Mouse (Mus musculus): ENCODE measurements at regions not wholly inside any gene's neighbourhood (a gene's known extent, or its start where the extent isn't known, plus 50 kb on each side); places are given as distances from the start of the nearest gene placed in this dataset.

GRCm38 (mm10) chr17:63786444-63786843 lies 76.4 kb upstream of the Fer start:
- H3K9ac ChIP-seq (replicated peaks) = no peak overlapping the region
- no peaks in the 10 kb centered on the region for H3K27me3 ChIP-seq (ENCODE audit: control insufficient read depth, insufficient read depth, low read length)
- TF ChIP-seq EP300 (IDR thresholded peaks at IDR 0.05; ENCODE audit: low read depth) (no peak), CTCF (IDR thresholded peaks at IDR 0.05; ENCODE audit: low read depth) (peak; percentile 32)
- H3K4me3 ChIP-seq (ENCODE audit: insufficient read depth in 1 of 2, low read depth in 2 of 2, low read length in 2 of 2) = no peak overlapping the region
- H3K4me2 ChIP-seq (ENCODE audit: low read depth) = no peak overlapping the region
- H3K27ac ChIP-seq = no peak overlapping the region
- ATAC-seq (ENCODE audit: insufficient read depth) (no peak), DNase-seq (ENCODE audit: low read depth in 3 of 3, low spot score in 3 of 3) (no peak)
- no peaks in the 10 kb centered on the region for H3K36me3 ChIP-seq (replicated peaks; ENCODE audit: control insufficient read depth, insufficient read depth, low read depth)
- WGBS (ENCODE audit: insufficient replicate concordance) = 63% methylated on average over 11 of the region's 11 CpGs
- no peaks in the 10 kb centered on the region for H3K9me3 ChIP-seq (ENCODE audit: control insufficient read depth, low read length)
- H3K4me1 ChIP-seq (replicated peaks; ENCODE audit: control insufficient read depth in 2 of 2, insufficient read depth in 2 of 2, low read length in 1 of 2) = no peaks in the 10 kb centered on the region

DNA sequence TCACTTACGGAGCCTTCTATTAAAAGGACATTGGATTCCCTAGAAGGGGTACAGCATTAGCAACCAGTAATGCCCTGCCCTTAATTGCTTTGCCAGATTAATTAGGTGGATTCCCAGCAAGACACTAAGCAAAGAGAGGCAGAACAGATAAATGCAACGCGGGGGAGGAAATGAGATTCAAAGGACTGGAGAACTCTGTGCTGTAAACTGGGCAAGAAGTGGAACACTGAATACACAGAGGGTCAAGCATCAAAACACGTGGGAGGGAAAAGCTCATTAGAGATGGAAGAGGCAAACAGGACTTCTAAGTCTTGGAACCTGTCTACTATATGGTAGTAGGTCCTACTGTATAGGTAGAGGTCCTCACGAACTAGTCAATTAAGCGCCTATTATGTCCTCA lies 68.5 kb upstream of the Fer start:
- ATAC-seq (ENCODE audit: insufficient read depth) = no peak
- no peak overlapping the region for H3K4me3 ChIP-seq (ENCODE audit: insufficient read depth in 1 of 2, low read depth in 2 of 2, low read length in 2 of 2)
- 58% methylated on average over 6 of the region's 6 CpGs for WGBS (ENCODE audit: insufficient replicate concordance)
- DNase-seq (ENCODE audit: low read depth in 3 of 3, low spot score in 3 of 3) = no peak
- H3K4me1 ChIP-seq (replicated peaks; ENCODE audit: control insufficient read depth in 2 of 2, insufficient read depth in 2 of 2, low read length in 1 of 2) = no peaks in the 10 kb centered on the region
- H3K9me3 ChIP-seq (ENCODE audit: control insufficient read depth, low read length) = no peaks in the 10 kb centered on the region
- no peaks in the 10 kb centered on the region for H3K27me3 ChIP-seq (ENCODE audit: control insufficient read depth, insufficient read depth, low read length)
- TF ChIP-seq CTCF (IDR thresholded peaks at IDR 0.05; ENCODE audit: low read depth) = no peak
- no peak for TF ChIP-seq EP300 (IDR thresholded peaks at IDR 0.05; ENCODE audit: low read depth)
- no peak overlapping the region for H3K9ac ChIP-seq (replicated peaks)
- H3K4me2 ChIP-seq (ENCODE audit: low read depth) = no peak overlapping the region
- no peaks in the 10 kb centered on the region for H3K36me3 ChIP-seq (replicated peaks; ENCODE audit: control insufficient read depth, insufficient read depth, low read depth)
- H3K27ac ChIP-seq = no peak overlapping the region

GRCm38 (mm10) chr17:63798381-63798780 lies 64.5 kb upstream of the Fer start:
- Histone ChIP-seq H3K4me3 (ENCODE audit: insufficient read depth in 1 of 2, low read depth in 2 of 2, low read length in 2 of 2) (no peak overlapping the region), H3K36me3 (replicated peaks; ENCODE audit: control insufficient read depth, insufficient read depth, low read depth) (no peaks in the 10 kb centered on the region), H3K9ac (replicated peaks) (no peak overlapping the region), H3K4me2 (ENCODE audit: low read depth) (no peak overlapping the region), H3K4me1 (replicated peaks; ENCODE audit: control insufficient read depth in 2 of 2, insufficient read depth in 2 of 2, low read length in 1 of 2) (no peaks in the 10 kb centered on the region), H3K27me3 (ENCODE audit: control insufficient read depth, insufficient read depth, low read length) (no peaks in the 10 kb centered on the region), H3K9me3 (ENCODE audit: control insufficient read depth, low read length) (no peaks in the 10 kb centered on the region), H3K27ac (no peak overlapping the region)
- no peak for ATAC-seq (ENCODE audit: insufficient read depth)
- no peak for DNase-seq (ENCODE audit: low read depth in 3 of 3, low spot score in 3 of 3)
- no peak for TF ChIP-seq CTCF (IDR thresholded peaks at IDR 0.05; ENCODE audit: low read depth)
- no peak for TF ChIP-seq EP300 (IDR thresholded peaks at IDR 0.05; ENCODE audit: low read depth)
- 72% methylated on average over 6 of the region's 6 CpGs for WGBS (ENCODE audit: insufficient replicate concordance)

GRCm38 (mm10) chr17:63798961-63799531 lies 63.8 kb upstream of the Fer start:
- WGBS (ENCODE audit: insufficient replicate concordance) = 63% methylated on average over 6 of the region's 6 CpGs
- Histone ChIP-seq H3K9ac (replicated peaks) (no peak overlapping the region), H3K4me3 (ENCODE audit: insufficient read depth in 1 of 2, low read depth in 2 of 2, low read length in 2 of 2) (no peak overlapping the region), H3K4me2 (ENCODE audit: low read depth) (no peak overlapping the region), H3K36me3 (replicated peaks; ENCODE audit: control insufficient read depth, insufficient read depth, low read depth) (no peaks in the 10 kb centered on the region), H3K27ac (no peak overlapping the region), H3K27me3 (ENCODE audit: control insufficient read depth, insufficient read depth, low read length) (no peaks in the 10 kb centered on the region), H3K9me3 (ENCODE audit: control insufficient read depth, low read length) (no peaks in the 10 kb centered on the region), H3K4me1 (replicated peaks; ENCODE audit: control insufficient read depth in 2 of 2, insufficient read depth in 2 of 2, low read length in 1 of 2) (no peaks in the 10 kb centered on the region)
- DNase-seq (ENCODE audit: low read depth in 3 of 3, low spot score in 3 of 3) (no peak), ATAC-seq (ENCODE audit: insufficient read depth) (no peak)
- TF ChIP-seq EP300 (IDR thresholded peaks at IDR 0.05; ENCODE audit: low read depth) (no peak), CTCF (IDR thresholded peaks at IDR 0.05; ENCODE audit: low read depth) (no peak)

- 81% methylated on average over 9 of the region's 9 CpGs for WGBS (ENCODE audit: insufficient replicate concordance)
- Histone ChIP-seq H3K9me3 (ENCODE audit: control insufficient read depth, low read length) (no peaks in the 10 kb centered on the region), H3K36me3 (replicated peaks; ENCODE audit: control insufficient read depth, insufficient read depth, low read depth) (no peaks in the 10 kb centered on the region), H3K27me3 (ENCODE audit: control insufficient read depth, insufficient read depth, low read length) (no peaks in the 10 kb centered on the region), H3K9ac (replicated peaks) (no peak overlapping the region), H3K4me2 (ENCODE audit: low read depth) (no peak overlapping the region), H3K4me3 (ENCODE audit: insufficient read depth in 1 of 2, low read depth in 2 of 2, low read length in 2 of 2) (no peak overlapping the region), H3K27ac (no peak overlapping the region), H3K4me1 (replicated peaks; ENCODE audit: control insufficient read depth in 2 of 2, insufficient read depth in 2 of 2, low read length in 1 of 2) (no peaks in the 10 kb centered on the region)
- ATAC-seq (ENCODE audit: insufficient read depth) (no peak), DNase-seq (ENCODE audit: low read depth in 3 of 3, low spot score in 3 of 3) (no peak)
- TF ChIP-seq EP300 (IDR thresholded peaks at IDR 0.05; ENCODE audit: low read depth) (no peak), CTCF (IDR thresholded peaks at IDR 0.05; ENCODE audit: low read depth) (no peak)
Observed at GRCm38 (mm10) chr17:63801411-63801810, 61.5 kb upstream of the Fer start.
